Mouse (Mus musculus) gastrocnemius, adult 8-10 months (tissue): ENCODE measurements around the gene Olfr52. TPM values are rescaled to one million over a fixed set of nuclear protein-coding genes. Genes with fewer than 3 reads are reported as not detected.
"Not testable (repeated sequence)": the region's sequence is repeated elsewhere in the genome, so short reads cannot be mapped to it uniquely, and the experiment has no call there.

Source experiments
- DNase-seq, 2 experiments: peaks; one replicate each; pipeline ENCODE4 v3.0.0; 2022; ENCODE audit warnings: low spot score in 2 of 2
- total RNA-seq, 4 experiments: library from RNA; stranded (reverse); gene quantifications; 2 replicates each; pipeline ENCODE4 v1.2.4; 2022

Olfr52 gene
- total RNA-seq: not detected

DNA sequence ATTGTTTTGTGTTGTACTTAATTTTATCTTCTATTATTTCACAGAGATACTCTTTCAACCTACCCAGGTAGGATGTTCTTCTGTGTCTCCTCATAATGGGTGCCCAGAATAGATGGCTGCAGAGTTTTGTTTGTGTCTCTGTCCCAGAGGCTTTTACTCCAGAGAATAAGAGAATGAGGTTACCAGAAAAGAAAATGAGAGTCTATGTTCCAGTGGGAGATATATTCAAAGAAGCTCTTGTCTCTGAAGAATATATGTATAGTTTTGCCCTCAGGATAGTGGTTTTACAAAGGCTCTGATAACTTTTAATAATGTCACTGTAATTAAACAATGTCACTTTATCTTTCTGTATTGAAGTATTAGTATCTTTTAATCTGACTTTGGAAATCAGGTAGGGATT lies at the start of gene Olfr52:
TSS of gene Olfr52 (minus strand) at position 101 of the 400 bp plus-strand sequence.
- DNase-seq: no peak

DNA sequence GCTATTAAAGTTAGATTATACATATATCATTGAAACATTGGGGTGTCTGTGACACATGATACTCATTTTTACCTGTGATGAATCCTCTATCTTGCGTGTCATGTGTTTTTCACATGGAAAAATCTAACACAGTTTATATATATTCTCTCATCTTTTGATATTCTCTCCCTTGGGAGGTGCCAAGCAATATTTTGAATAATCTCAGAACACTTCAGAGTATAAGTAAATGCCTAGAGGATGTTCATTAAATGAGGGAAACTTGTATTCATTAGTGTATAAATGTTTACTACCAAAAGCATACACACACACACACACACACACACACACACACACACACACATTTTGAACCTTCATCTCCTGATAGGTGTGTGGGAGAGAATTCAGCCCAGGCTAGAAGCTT lies 45.8 kb upstream of the Olfr52 start, which contains the start of gene Olfr1047:
TSS of gene Olfr1047 (minus strand) at position 101 of the 400 bp plus-strand sequence.
- no peak for DNase-seq

DNA sequence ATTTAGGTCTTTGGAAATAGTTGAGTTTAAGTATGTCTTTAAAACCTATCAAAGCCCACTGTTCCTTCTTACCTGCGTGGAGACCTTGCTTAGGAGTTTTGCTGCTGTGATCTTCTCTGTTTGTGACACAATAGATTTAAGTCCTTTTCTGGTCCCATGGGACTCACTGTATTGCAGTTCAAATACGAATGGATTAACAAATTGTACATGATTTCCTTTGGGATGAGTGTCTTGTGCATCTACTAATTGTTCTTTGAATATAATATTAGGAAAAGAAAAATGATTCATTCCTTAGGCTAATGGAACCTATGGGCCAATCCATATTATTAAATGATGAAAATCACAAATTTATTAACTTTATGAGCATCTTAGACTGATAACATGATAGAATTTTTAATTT lies 33.7 kb upstream of the Olfr52 start, which contains the start of gene Olfr1046:
TSS of gene Olfr1046 (minus strand) at position 101 of the 400 bp plus-strand sequence.
- DNase-seq: no peak

DNA sequence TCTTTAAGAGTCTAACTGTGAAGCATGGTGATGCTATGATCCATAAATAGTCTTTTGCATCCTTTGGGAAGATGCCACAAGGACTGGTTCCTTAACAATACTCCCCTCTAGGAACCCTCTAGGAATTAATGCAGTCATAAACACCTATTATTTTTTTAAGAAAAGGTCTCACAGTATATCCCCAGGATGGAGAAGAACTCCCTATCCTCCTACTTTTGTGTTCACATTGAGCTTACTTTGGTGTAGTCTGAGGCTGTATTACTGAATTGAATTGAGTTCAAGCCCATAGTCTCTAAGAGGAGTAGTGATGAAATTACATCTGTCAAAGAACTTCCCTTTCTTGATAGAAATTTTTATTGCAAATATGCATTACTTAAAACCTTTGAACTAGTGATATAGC lies 17.4 kb upstream of the Olfr52 start, which contains the start of gene Olfr1045:
TSS of gene Olfr1045 (minus strand) at position 101 of the 400 bp plus-strand sequence.
- no peak for DNase-seq

DNA sequence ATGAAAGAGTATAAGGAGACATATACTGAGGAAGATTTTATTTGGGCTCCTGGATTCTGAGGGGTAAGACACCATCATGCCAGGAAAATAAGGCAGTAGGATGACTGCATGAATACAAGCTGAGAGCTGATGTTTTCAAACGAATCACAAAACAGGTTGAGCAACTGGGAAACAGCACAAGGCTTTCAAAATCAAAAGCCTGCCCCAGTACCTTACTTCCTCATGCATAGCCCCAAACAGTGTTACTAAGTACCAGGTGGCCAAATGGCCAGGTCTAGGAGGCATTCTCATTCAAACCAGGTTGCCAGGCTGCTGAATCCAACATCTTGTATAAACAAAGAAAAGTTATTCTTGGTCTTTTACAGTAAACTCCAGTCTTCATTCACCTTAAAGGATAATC lies 10.4 kb upstream of the Olfr52 start:
- no peak for DNase-seq

DNA sequence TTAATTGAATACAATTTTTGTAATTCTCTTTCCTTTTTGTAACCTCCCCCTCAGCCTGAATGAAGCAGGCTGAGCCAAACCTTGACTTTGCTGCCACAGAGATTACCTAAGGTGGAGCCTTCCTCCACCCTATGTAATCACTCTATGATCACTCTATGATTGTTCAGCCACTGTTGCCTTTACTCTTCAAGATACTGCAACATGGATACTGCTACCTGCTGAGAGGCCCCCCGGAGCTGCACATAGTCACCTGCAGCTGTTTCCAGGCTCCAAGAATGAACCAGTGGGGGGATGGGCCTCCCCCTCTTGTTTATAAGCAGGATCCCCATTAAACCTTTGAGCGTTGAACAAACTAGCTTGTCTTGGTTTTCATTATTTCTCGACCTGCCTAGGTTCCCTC lies 5.5 kb downstream of the Olfr52 start:
- DNase-seq: no peak

DNA sequence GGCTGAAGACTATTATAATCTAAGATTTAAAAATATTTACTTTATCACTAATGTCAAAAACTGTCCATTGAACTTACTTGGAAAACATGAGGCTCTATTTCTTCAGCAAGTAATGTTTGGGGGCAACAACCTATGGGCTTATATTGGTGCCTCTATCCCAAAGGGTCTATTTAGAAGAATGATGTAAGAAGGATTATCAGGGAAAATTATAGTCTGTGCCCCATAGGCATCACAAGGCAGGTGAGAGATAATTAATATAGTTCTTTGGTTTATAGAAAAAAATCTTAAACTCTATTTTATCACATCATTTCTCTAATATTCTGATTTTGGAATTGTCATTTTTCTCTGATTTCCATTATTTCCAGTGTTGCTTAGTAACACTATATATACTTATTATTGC lies 7.8 kb downstream of the Olfr52 start, which contains the start of gene Olfr1044:
TSS of gene Olfr1044 (minus strand) at position 101 of the 400 bp plus-strand sequence.
- no peak for DNase-seq

DNA sequence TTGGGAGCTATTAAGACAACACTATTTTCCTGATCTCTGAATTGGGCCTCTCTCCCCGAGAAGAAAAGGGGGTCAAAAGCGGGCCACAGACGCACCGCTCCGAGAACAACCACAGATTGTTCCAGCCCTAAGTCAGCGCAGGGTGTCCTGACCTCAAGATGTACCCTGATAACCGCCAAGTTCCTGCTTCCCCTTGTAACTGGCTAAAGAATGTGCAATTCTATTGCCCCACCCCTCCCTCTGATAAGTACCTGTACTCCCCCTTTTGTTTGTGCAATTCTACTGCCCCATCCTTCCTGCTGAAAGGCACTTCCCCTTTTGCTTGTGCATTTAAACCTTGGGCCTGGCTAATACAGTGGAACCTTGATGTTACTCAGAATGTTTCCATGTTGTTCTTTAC lies 10.1 kb downstream of the Olfr52 start:
- DNase-seq: not testable (repeated sequence)

DNA sequence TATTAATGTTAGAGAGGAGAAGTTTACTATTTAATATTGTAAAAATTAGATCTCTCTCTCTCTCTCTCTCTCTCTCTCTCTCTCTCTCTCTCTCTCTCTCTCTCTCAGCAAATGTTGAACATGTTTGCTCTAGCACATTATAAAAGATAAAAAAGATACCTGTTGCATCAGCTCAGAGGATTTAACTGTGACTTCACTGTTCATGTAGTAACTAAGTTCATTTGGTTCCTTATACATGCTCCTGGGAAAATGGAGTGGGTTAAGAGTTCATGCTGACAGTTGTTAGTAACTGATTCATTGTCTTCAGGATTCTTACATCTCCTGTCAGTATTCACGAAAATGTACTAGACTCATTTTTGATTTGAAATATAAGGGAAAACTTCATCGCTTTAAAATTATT lies 18.1 kb downstream of the Olfr52 start, which contains the start of gene Olfr1043:
TSS of gene Olfr1043 (minus strand) at position 101 of the 400 bp plus-strand sequence.
- no peak for DNase-seq

DNA sequence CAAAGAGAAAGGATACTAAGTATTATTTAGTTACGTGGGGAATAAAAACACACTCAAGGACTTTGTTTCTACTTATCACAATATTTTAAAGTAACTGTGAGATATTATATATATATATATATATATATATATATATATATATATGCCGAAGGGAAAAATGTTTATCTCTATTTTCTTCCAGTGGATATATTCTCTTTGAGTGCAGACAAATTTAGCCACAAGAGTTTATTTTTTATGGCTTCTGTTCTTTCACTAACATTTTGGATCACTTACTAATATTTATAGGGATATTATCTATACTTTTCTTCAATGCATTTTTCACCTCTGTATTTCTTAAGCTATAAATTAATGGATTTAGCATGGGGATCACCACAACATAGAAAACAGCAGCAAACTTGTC lies 23.7 kb downstream of the Olfr52 start, which contains the start of gene Olfr1042:
TSS of gene Olfr1042 (minus strand) at position 101 of the 400 bp plus-strand sequence.
- DNase-seq: no peak

DNA sequence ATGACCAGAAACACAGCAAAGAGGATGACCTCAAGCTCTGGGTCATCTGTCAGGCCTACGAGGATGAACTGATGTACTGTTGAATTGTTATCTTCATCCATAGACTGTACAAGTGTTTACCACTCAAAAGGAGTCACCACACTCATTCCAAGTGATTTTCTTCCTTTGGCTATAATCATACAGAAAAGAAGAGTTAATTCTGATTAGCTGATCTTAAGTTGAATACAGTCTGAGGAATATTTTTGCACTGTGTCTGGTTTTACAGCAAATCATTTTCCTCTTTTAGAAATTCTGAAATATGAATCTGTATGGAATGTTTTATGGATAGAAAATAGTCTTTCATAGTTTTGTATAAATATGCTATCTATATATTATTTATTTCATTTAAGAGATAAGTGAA lies 38.9 kb downstream of the Olfr52 start, which contains the start of gene Olfr1040:
TSS of gene Olfr1040 (minus strand) at position 101 of the 400 bp plus-strand sequence.
- no peak for DNase-seq

DNA sequence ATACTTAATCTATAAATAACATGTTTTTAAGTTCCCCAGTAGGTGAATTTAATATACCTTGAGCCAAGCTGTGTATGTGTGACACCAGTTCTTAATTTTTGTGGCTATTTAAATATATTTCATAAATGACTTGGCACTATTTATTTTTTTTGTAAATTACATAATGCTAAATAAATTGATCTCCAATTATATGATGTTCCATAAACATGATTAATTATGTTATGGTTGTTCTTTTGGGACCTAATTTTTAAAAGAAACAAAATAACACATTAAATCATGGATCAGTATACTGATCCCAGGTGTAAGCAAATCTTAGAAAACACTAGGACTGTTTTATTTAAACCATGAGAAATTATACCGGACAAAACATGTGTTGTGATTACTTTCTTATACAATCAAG lies 49.7 kb downstream of the Olfr52 start, which contains the start of gene Olfr1039:
TSS of gene Olfr1039 (minus strand) at position 101 of the 400 bp plus-strand sequence.
- DNase-seq: no peak

Other genes with a start within 250 kb of the Olfr52 start
- gene Olfr1028, start 235.2 kb downstream of the Olfr52 start, total RNA-seq: not detected
- gene Olfr1029, start 211.8 kb downstream of the Olfr52 start, total RNA-seq: not detected
- gene Olfr1030, start 206.4 kb downstream of the Olfr52 start, total RNA-seq: not detected
- gene Olfr1031, start 195.4 kb downstream of the Olfr52 start, total RNA-seq: not detected
- gene Olfr1032, start 180.1 kb downstream of the Olfr52 start, total RNA-seq: not detected
- gene Olfr1033, start 165.1 kb downstream of the Olfr52 start, total RNA-seq: under 1 TPM in 1 of 4 experiments, not detected in 3; 0.54 TPM
- not detected for gene Olfr1034, start 139.8 kb downstream of the Olfr52 start, total RNA-seq
- not detected for gene Olfr1036, start 111.7 kb downstream of the Olfr52 start, total RNA-seq
- not detected for gene Olfr1037, start 98.3 kb downstream of the Olfr52 start, total RNA-seq
- not detected for gene Olfr1039, start 49.8 kb downstream of the Olfr52 start, total RNA-seq
- gene Olfr1040, start 39.0 kb downstream of the Olfr52 start, total RNA-seq: not detected
- not detected for gene Olfr1042, start 23.8 kb downstream of the Olfr52 start, total RNA-seq
- not detected for gene Olfr1043, start 18.2 kb downstream of the Olfr52 start, total RNA-seq
- not detected for gene Olfr1044, start 7.9 kb downstream of the Olfr52 start, total RNA-seq
- gene Olfr1045, start 17.3 kb upstream of the Olfr52 start, total RNA-seq: not detected
- gene Olfr1046, start 33.6 kb upstream of the Olfr52 start, total RNA-seq: not detected
- gene Olfr1047, start 45.7 kb upstream of the Olfr52 start, total RNA-seq: not detected
- gene Olfr1048, start 54.6 kb upstream of the Olfr52 start, total RNA-seq: not detected
- not detected for gene Olfr1049, start 72.6 kb upstream of the Olfr52 start, total RNA-seq
- gene Olfr1051, start 93.4 kb upstream of the Olfr52 start, total RNA-seq: not detected
- not detected for gene Olfr1052, start 106.8 kb upstream of the Olfr52 start, total RNA-seq
- gene Olfr1053, start 129.6 kb upstream of the Olfr52 start, total RNA-seq: not detected
- gene Olfr1054, start 149.8 kb upstream of the Olfr52 start, total RNA-seq: not detected
- gene Olfr1055, start 164.6 kb upstream of the Olfr52 start, total RNA-seq: not detected
- gene Olfr1056, start 176.8 kb upstream of the Olfr52 start, total RNA-seq: not detected
- gene Olfr1057, start 192.7 kb upstream of the Olfr52 start, total RNA-seq: not detected
- gene Olfr1058, start 202.9 kb upstream of the Olfr52 start, total RNA-seq: not detected
- not detected for gene Olfr1061, start 228.4 kb upstream of the Olfr52 start, total RNA-seq
- gene Olfr1062, start 241.1 kb upstream of the Olfr52 start, total RNA-seq: not detected